10 mouse cellular contexts compared by ENCODE assay signal in the genomic region with DNA sequence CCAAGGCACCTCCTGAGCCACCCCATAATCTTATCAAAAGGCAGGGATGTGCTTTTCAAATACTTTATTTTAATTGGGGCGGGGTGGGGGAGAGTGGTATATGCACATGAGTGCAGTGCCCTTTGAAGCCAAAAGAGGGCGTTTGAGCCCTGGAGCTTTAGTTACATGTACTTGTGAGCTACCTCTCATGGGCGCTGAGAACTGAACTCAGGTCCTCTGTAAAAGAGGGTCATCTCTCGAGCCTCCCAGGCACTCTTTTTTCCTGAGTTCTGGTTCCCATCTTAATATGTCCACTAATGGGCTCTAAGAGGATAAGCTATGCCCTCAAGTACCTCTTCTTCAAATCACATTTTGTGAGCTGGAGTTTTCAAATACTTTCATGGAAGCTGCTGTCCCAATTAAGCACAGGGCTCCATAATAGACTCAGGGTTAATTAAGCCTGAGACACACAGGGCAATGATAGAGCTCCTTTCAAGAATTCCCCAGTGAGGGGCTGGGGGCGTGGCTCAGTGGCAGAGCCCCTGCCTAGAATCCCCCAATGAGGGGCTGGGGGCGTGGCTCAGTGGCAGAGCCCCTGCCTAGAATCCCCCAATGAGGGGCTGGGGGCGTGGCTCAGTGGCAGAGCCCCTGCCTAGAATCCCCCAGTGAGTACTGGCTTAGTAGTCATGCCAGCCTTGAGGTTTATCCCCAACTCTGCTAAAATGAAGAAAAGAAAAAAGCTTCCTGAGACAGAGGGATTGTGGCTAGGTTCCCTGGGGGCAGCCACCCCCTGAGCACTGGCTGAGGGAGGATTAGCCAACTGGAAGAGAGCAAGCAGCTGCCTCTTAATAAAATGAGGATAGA. TPM values are rescaled to one million over a fixed set of nuclear protein-coding genes. Genes with fewer than 3 reads are reported as not detected.
A peak's percentile ranks its signal among the peaks of the same experiment; 100 is the strongest.
DNase-seq lines count a peak whose midpoint lies in the region; ATAC-seq and TF ChIP-seq lines count a peak whose summit lies in the region.
"Had no signal": no experiment of that assay in that cellular context is flagged by ENCODE, and none has a peak within 500 bp of the region (broad histone marks: within the 10 kb centered on the region; RNA-seq: fewer than 3 reads in every experiment).

No protein-coding gene starts in this region.

- H3K27me3 ChIP-seq in forebrain, postnatal 0 days (ENCODE audit: insufficient read depth, low read length) = no peaks in the 10 kb centered on the region
- H3K27me3 ChIP-seq in midbrain, embryonic 14.5 days (ENCODE audit: control insufficient read depth, insufficient read depth, low read length) = no peaks in the 10 kb centered on the region

- TF ChIP-seq CTCF in cortical plate, adult 2 months (IDR thresholded peaks at IDR 0.05; ENCODE audit: extremely low read depth, insufficient read depth, low read length) = no peak
- no peak for TF ChIP-seq CTCF in forebrain, postnatal 0 days (IDR thresholded peaks at IDR 0.05; ENCODE audit: low read depth)

- H3K27ac ChIP-seq in cortical plate, adult 2 months (ENCODE audit: insufficient read depth, low read length) = peak overlapping the region; percentile 25; the same call in 1 of the 2 replicates
- H3K27ac ChIP-seq in forebrain, postnatal 0 days (ENCODE audit: low read depth, low read length) = no peak overlapping the region; the same call in 1 of the 2 replicates
- H3K27ac ChIP-seq in midbrain, embryonic 14.5 days (replicated peaks; ENCODE audit: low read depth, low read length) = peak overlapping the region; percentile 52; the same call in 1 of the 2 replicates

- H3K9me3 ChIP-seq in forebrain, postnatal 0 days (ENCODE audit: low read length) = no peaks in the 10 kb centered on the region
- H3K9me3 ChIP-seq in midbrain, embryonic 14.5 days (ENCODE audit: control insufficient read depth, low read length) = no peaks in the 10 kb centered on the region

- H3K9ac ChIP-seq in forebrain, postnatal 0 days = no peak overlapping the region
- H3K9ac ChIP-seq in midbrain, embryonic 14.5 days (replicated peaks; ENCODE audit: low read length) = no peak overlapping the region

- H3K4me3 ChIP-seq in cortical plate, adult 2 months (ENCODE audit: insufficient read depth, low read length) = no peak overlapping the region
- no peak overlapping the region for H3K4me3 ChIP-seq in forebrain, postnatal 0 days (ENCODE audit: low read depth, low read length)
- H3K4me3 ChIP-seq in midbrain, embryonic 14.5 days (replicated peaks; ENCODE audit: low read depth, low read length) = no peak overlapping the region
- H3K4me3 ChIP-seq: megakaryocyte, embryonic 14.5 days had no signal

- peak; percentile 30; the same call in 1 of the 2 replicates for ATAC-seq in forebrain, postnatal 0 days
- peak; percentile 72 for ATAC-seq in midbrain, embryonic 14.5 days (ENCODE audit: low FRiP score, low TSS enrichment)
- ATAC-seq: intestine, embryonic 16.5 days had no signal

- no peak for TF ChIP-seq POLR2A in cortical plate, adult 2 months (IDR thresholded peaks at IDR 0.05; ENCODE audit: extremely low read depth, insufficient read depth, low read length)

- intact Hi-C loops in left cerebral cortex, postnatal 4 days (cut with DNase I) = no loop called here

- peak; percentile 32 for DNase-seq in MN1 (ENCODE audit: low spot score)
- no peak for DNase-seq in forebrain, postnatal 0 days
- peak; percentile 66 for DNase-seq in midbrain, embryonic 14.5 days
- no peak for DNase-seq in adrenal gland, adult 8-10 months
- DNase-seq in adrenal gland, adult 2 months = no peak
- DNase-seq in left cerebral cortex, postnatal 4 days = no peak
- DNase-seq: lung, adult 2 months had no signal

- H3K36me3 ChIP-seq in forebrain, postnatal 0 days (ENCODE audit: insufficient read depth) = no peaks in the 10 kb centered on the region
- no peaks in the 10 kb centered on the region for H3K36me3 ChIP-seq in midbrain, embryonic 14.5 days (ENCODE audit: control insufficient read depth, insufficient read depth, low read length)

- WGBS in forebrain, postnatal 0 days = 34% methylated on average over 6 of the region's 7 CpGs
- 55% methylated on average over 6 of the region's 7 CpGs for WGBS in midbrain, embryonic 14.5 days

- peaks cover 10% of the 10 kb centered on the region for H3K4me1 ChIP-seq in cortical plate, adult 2 months (ENCODE audit: control insufficient read depth, insufficient read depth, low read length)
- no peaks in the 10 kb centered on the region for H3K4me1 ChIP-seq in forebrain, postnatal 0 days (ENCODE audit: insufficient read depth)
- peaks cover 4% of the 10 kb centered on the region; the same call in 1 of the 2 replicates for H3K4me1 ChIP-seq in midbrain, embryonic 14.5 days (ENCODE audit: control insufficient read depth, insufficient read depth, low read length)

- H3K4me2 ChIP-seq in forebrain, postnatal 0 days (ENCODE audit: low read depth) = no peak overlapping the region
- no peak overlapping the region for H3K4me2 ChIP-seq in midbrain, embryonic 14.5 days (ENCODE audit: low read length)

RNA-seq across cellular contexts. Expression of a gene that starts 29.9 kb away (rescaled TPM):
- polyA plus RNA-seq in cortical plate, adult 2 months (2012; rRNA removed) = 47.1 and 47.4 TPM in 2 replicates
- 38.8 and 46.6 TPM in 2 replicates for total RNA-seq in forebrain, postnatal 0 days (2014; rRNA removed)
- polyA plus RNA-seq in forebrain, postnatal 0 days (2015; fragmentation: Nextera tagmentation; extraction: Ambion mirVana) = 62.0 and 76.0 TPM in 2 replicates
- polyA plus RNA-seq in midbrain, embryonic 14.5 days (2014; fragmentation: Nextera tagmentation; extraction: Ambion mirVana) = 56.7 and 68.6 TPM in 2 replicates
- total RNA-seq in adrenal gland, adult 8-10 months (2022) = 10 to 100 TPM; 29.0 to 30.9 (median 30.3) TPM
- total RNA-seq in adrenal gland, adult 2 months (2021) = 10 to 100 TPM; 20.8 to 26.9 TPM
- 20.4 and 24.2 TPM in 2 replicates for polyA plus RNA-seq in adrenal gland, adult 2 months (2012; rRNA removed)
- 10 to 100 TPM; 27.0 to 28.4 TPM for total RNA-seq in left cerebral cortex, postnatal 4 days (2021)

RNA-seq across cellular contexts. Expression of a gene that starts 37.2 kb away (rescaled TPM):
- polyA plus RNA-seq in cortical plate, adult 2 months (2012; rRNA removed) = 26.9 and 30.3 TPM in 2 replicates
- 15.6 and 18.7 TPM in 2 replicates for total RNA-seq in forebrain, postnatal 0 days (2014; rRNA removed)
- polyA plus RNA-seq in forebrain, postnatal 0 days (2015; fragmentation: Nextera tagmentation; extraction: Ambion mirVana) = 12.5 and 13.4 TPM in 2 replicates
- polyA plus RNA-seq in midbrain, embryonic 14.5 days (2014; fragmentation: Nextera tagmentation; extraction: Ambion mirVana) = 12.1 and 20.8 TPM in 2 replicates
- total RNA-seq in adrenal gland, adult 8-10 months (2022) = 10 to 100 TPM; 18.1 to 39.2 (median 25.6) TPM
- total RNA-seq in adrenal gland, adult 2 months (2021) = 10 to 100 TPM; 13.0 to 16.7 TPM
- polyA plus RNA-seq in adrenal gland, adult 2 months (2012; rRNA removed) = 47.1 and 59.1 TPM in 2 replicates
- 10 to 100 TPM; 21.9 to 25.4 TPM for total RNA-seq in left cerebral cortex, postnatal 4 days (2021)

RNA-seq across cellular contexts. Expression of a gene that starts 39.1 kb away (rescaled TPM):
- polyA plus RNA-seq in cortical plate, adult 2 months (2012; rRNA removed) = 569 and 577 TPM in 2 replicates
- 166 and 215 TPM in 2 replicates for total RNA-seq in forebrain, postnatal 0 days (2014; rRNA removed)
- polyA plus RNA-seq in forebrain, postnatal 0 days (2015; fragmentation: Nextera tagmentation; extraction: Ambion mirVana) = 533 and 690 TPM in 2 replicates
- 444 and 552 TPM in 2 replicates for polyA plus RNA-seq in midbrain, embryonic 14.5 days (2014; fragmentation: Nextera tagmentation; extraction: Ambion mirVana)
- total RNA-seq in adrenal gland, adult 8-10 months (2022) = 100 to 1,000 TPM; 273 to 388 (median 339) TPM
- 100 to 1,000 TPM; 384 to 522 TPM for total RNA-seq in adrenal gland, adult 2 months (2021)
- 133 and 135 TPM in 2 replicates for polyA plus RNA-seq in adrenal gland, adult 2 months (2012; rRNA removed)
- 100 to 1,000 TPM; 298 to 308 TPM for total RNA-seq in left cerebral cortex, postnatal 4 days (2021)

Comparison
In these comparisons a context has a peak if more than half of its experiments do, and no peak if none do; other contexts are left out.
1. DNase-seq: peak in MN1 (single experiment) and midbrain, embryonic 14.5 days (single experiment); none in forebrain, postnatal 0 days (single experiment), adrenal gland, adult 8-10 months (single experiment), adrenal gland, adult 2 months (single experiment) and left cerebral cortex, postnatal 4 days (single experiment).